Comparison of ENCODE assay signal across 24 mouse cellular contexts in the genomic region with DNA sequence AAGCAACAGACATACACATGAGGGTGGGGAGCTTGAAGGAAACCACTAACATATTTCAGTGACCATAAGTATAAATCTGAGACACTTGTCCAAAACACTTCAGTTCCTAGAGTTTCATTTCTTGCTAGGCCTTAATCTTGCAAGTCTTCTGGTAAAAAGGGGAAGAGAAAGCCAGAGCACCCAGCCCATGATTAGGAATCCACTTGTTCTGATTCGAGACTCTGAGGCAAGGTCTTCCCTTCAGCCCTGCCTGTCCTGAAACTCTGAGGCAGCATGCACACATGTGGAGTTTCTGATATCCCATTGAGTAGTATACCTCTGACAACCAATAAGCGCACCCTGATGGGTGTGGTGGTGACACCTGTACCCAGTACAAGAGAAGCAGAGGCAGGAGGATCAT. TPM values are rescaled to one million over a fixed set of nuclear protein-coding genes. Genes with fewer than 3 reads are reported as not detected.
"Had no signal": no experiment of that assay in that cellular context is flagged by ENCODE, and none has a peak within 500 bp of the region (broad histone marks: within the 10 kb centered on the region; RNA-seq: fewer than 3 reads in every experiment).

No protein-coding gene starts in this region.

- ATAC-seq: lung, postnatal 0 days; midbrain, embryonic 16.5 days had no signal

- H3K27me3 ChIP-seq: lung, embryonic 15.5 days; midbrain, embryonic 12.5 days; neural tube, embryonic 13.5 days; stomach, embryonic 15.5 days had no signal

- H3K4me2 ChIP-seq: lung, embryonic 15.5 days; midbrain, embryonic 12.5 days; neural tube, embryonic 13.5 days; stomach, embryonic 15.5 days had no signal

- H3K4me1 ChIP-seq: midbrain, embryonic 10.5 days; midbrain, embryonic 12.5 days; neural tube, embryonic 13.5 days; stomach, embryonic 15.5 days had no signal

- H3K27ac ChIP-seq: liver, embryonic 14.5 days; lung, embryonic 15.5 days; midbrain, embryonic 10.5 days; midbrain, embryonic 12.5 days; neural tube, embryonic 13.5 days; stomach, embryonic 15.5 days; stomach, postnatal 0 days had no signal

- H3K4me3 ChIP-seq: lung, embryonic 15.5 days; midbrain, embryonic 10.5 days; midbrain, embryonic 12.5 days; myocyte; neural tube, embryonic 13.5 days; stomach, embryonic 15.5 days had no signal

- H3K9ac ChIP-seq: liver, embryonic 14.5 days; lung, embryonic 15.5 days; midbrain, embryonic 12.5 days; neural tube, embryonic 13.5 days; stomach, embryonic 15.5 days had no signal

- H3K9me3 ChIP-seq: lung, embryonic 15.5 days; midbrain, embryonic 10.5 days; midbrain, embryonic 12.5 days; neural tube, embryonic 13.5 days; stomach, embryonic 15.5 days had no signal

- DNase-seq: lung, adult 2 months; lung, postnatal 14 days; lung, postnatal 36 days; midbrain, embryonic 14.5 days; right cerebral cortex, postnatal 14 days; thymus, adult 2 months; thymus, postnatal 25 days; thymus, postnatal 4 days had no signal

RNA-seq across cellular contexts. Expression of gene 1700069L16Rik, which starts 37.0 kb away (rescaled TPM):
- total RNA-seq: megakaryocyte-erythroid progenitor cell, adult 5-6 weeks; neutrophil, adult 5-6 weeks had no signal
- polyA plus RNA-seq: liver, embryonic 14.5 days; liver, embryonic 16.5 days; lung, adult 2 months; lung, embryonic 15.5 days; lung, postnatal 0 days; midbrain, embryonic 10.5 days; midbrain, embryonic 12.5 days; midbrain, embryonic 14.5 days; midbrain, embryonic 16.5 days; myocyte; neural tube, embryonic 11.5 days; neural tube, embryonic 13.5 days; spleen, adult 2 months; stomach, embryonic 15.5 days; stomach, postnatal 0 days; thymus, adult 2 months; urinary bladder, adult 2 months had no signal
